Mouse (Mus musculus) cerebellum, adult 2 months (tissue): ENCODE results near the gene Rasgrp2.

Experiments used
- CTCF ChIP-seq: fragments of 200-500 bp; IDR thresholded peaks from 2 replicates; pipeline ENCODE4 v1.5.1; 2011; ENCODE audit warnings: low read depth, mild to moderate bottlenecking, control low read depth, low read length, moderate library complexity, borderline replicate concordance; ENCODE audit not compliant: insufficient read depth
- POLR2A ChIP-seq: fragments of 200-500 bp; IDR thresholded peaks from 2 replicates; pipeline ENCODE4 v1.6.1; 2011; ENCODE audit warnings: low read length, control low read depth, borderline replicate concordance; ENCODE audit not compliant: insufficient read depth

GRCm38 (mm10) chr19:6372433-6372832 is 26.7 kb upstream of the Rasgrp2 start:
- no peak for TF ChIP-seq POLR2A
- no peak for TF ChIP-seq CTCF
